Mouse (Mus musculus) ES-E14 (cell line): Measurements from ENCODE around the gene Vmn2r85.

Source experiments
- HCFC1 ChIP-seq: IDR thresholded peaks from 2 replicates; pipeline ENCODE4 v1.6.1; 2012; ENCODE audit warnings: low read length, inconsistent platforms, borderline replicate concordance; ENCODE audit not compliant: insufficient read depth
- MAFK ChIP-seq: IDR thresholded peaks from 2 replicates; pipeline ENCODE4 v1.6.1; 2014; ENCODE audit warnings: mild to moderate bottlenecking, low read depth, low read length, inconsistent platforms; ENCODE audit not compliant: insufficient read depth
- ZC3H11A ChIP-seq: IDR thresholded peaks from 2 replicates; pipeline ENCODE4 v1.6.1; 2012; ENCODE audit warnings: low read depth, mild to moderate bottlenecking, inconsistent platforms, low read length, borderline replicate concordance

GRCm38 (mm10) chr10:130375145-130375544 is 54.4 kb downstream of the Vmn2r85 start:
- TF ChIP-seq ZC3H11A, result no peak
- TF ChIP-seq MAFK, result no peak
- TF ChIP-seq HCFC1, result no peak
